Mouse (Mus musculus): ENCODE data around the gene Smndc1. TPM values are rescaled to one million over a fixed set of nuclear protein-coding genes. Genes with fewer than 3 reads are reported as not detected.

Gene Smndc1
- polyA plus RNA-seq, 1 experiment = 30.8 TPM

GRCm38 (mm10) chr19:53422358-53423308, 32.3 kb upstream of the Smndc1 start:
- H3K36me3 ChIP-seq (ENCODE audit: control insufficient read depth, insufficient read depth) = no peaks in the 10 kb centered on the region
- no peak overlapping the region for H3ac ChIP-seq (ENCODE audit: control insufficient read depth, insufficient read length)
- peak overlapping the region; percentile 49 for H3K4me2 ChIP-seq (ENCODE audit: low read depth)
- H3K27me3 ChIP-seq (ENCODE audit: control insufficient read depth, insufficient read depth, insufficient read length) = no peaks in the 10 kb centered on the region
- H3K79me2 ChIP-seq (ENCODE audit: control insufficient read depth, insufficient read depth) = no peaks in the 10 kb centered on the region
- peak overlapping the region; percentile 16 for H3K4me3 ChIP-seq
- TF ChIP-seq POLR2A (IDR thresholded peaks at IDR 0.05; ENCODE audit: insufficient read length, low read depth) (no peak), MYOD1 (IDR thresholded peaks at IDR 0.05; ENCODE audit: control insufficient read depth in 1 of 3, insufficient read length in 2 of 3, low read depth in 2 of 3) (no peak), TCF12 (IDR thresholded peaks at IDR 0.05; ENCODE audit: insufficient read depth, poor library complexity, severe bottlenecking) (no peak), POLR2AphosphoS2 (IDR thresholded peaks at IDR 0.05; ENCODE audit: insufficient read length, low read depth) (no peak), E2F4 (IDR thresholded peaks at IDR 0.05; ENCODE audit: insufficient read depth) (no peak), SRF (IDR thresholded peaks at IDR 0.05; ENCODE audit: control insufficient read depth, insufficient read length, low read depth) (no peak), MAX (IDR thresholded peaks at IDR 0.05; ENCODE audit: low read depth) (no peak), CEBPB (IDR thresholded peaks at IDR 0.05; ENCODE audit: insufficient read depth, poor library complexity, severe bottlenecking) (no peak), TCF3 (IDR thresholded peaks at IDR 0.05; ENCODE audit: insufficient read length, low read depth) (no peak), REST (IDR thresholded peaks at IDR 0.05; ENCODE audit: insufficient read depth, insufficient read length) (no peak), MYOG (IDR thresholded peaks at IDR 0.05; ENCODE audit: control insufficient read depth in 1 of 3, insufficient read depth in 1 of 3, insufficient read length in 2 of 3, low read depth in 2 of 3) (no peak), USF1 (IDR thresholded peaks at IDR 0.05; ENCODE audit: low read depth) (no peak)

DNA sequence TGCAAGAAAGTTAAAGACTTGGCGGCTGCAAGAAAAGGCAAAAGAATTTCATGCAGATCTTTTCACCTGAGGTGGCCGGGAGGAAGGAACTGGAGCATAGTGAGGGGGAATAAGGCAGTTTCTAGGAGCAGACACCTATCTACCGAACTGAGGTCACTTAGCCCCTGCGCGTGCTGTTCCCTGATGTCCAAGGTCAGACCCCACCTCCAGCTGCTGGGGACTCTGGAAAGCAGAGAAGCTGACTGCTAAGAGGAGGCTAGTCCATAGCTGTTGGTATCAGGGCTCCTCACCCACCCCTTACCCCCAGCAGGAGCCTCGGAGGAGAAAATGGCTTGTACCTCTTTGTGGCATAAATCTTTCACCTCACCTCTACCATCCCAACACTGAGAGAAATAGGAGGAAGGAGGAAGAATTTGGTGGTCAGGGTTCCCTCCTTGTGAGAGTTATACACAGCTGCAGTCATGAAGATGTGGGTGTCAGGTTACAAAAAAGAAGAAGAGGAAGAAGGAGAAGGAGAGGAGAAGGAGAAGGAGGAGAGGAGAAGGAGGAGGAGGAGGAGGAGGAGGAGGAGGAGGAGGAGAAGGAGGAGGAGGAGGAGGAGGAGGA, 31.3 kb upstream of the Smndc1 start:
- H3ac ChIP-seq (ENCODE audit: control insufficient read depth, insufficient read length) = no peak overlapping the region
- H3K4me3 ChIP-seq = peak overlapping the region; percentile 16
- H3K27me3 ChIP-seq (ENCODE audit: control insufficient read depth, insufficient read depth, insufficient read length) = no peaks in the 10 kb centered on the region
- no peaks in the 10 kb centered on the region for H3K36me3 ChIP-seq (ENCODE audit: control insufficient read depth, insufficient read depth)
- no peaks in the 10 kb centered on the region for H3K79me2 ChIP-seq (ENCODE audit: control insufficient read depth, insufficient read depth)
- TF ChIP-seq MYOG (IDR thresholded peaks at IDR 0.05; ENCODE audit: control insufficient read depth in 1 of 3, insufficient read depth in 1 of 3, insufficient read length in 2 of 3, low read depth in 2 of 3) (no peak), MYOD1 (IDR thresholded peaks at IDR 0.05; ENCODE audit: control insufficient read depth in 1 of 3, insufficient read length in 2 of 3, low read depth in 2 of 3) (no peak)
- peak overlapping the region; percentile 96 for H3K4me2 ChIP-seq (ENCODE audit: low read depth)

DNA sequence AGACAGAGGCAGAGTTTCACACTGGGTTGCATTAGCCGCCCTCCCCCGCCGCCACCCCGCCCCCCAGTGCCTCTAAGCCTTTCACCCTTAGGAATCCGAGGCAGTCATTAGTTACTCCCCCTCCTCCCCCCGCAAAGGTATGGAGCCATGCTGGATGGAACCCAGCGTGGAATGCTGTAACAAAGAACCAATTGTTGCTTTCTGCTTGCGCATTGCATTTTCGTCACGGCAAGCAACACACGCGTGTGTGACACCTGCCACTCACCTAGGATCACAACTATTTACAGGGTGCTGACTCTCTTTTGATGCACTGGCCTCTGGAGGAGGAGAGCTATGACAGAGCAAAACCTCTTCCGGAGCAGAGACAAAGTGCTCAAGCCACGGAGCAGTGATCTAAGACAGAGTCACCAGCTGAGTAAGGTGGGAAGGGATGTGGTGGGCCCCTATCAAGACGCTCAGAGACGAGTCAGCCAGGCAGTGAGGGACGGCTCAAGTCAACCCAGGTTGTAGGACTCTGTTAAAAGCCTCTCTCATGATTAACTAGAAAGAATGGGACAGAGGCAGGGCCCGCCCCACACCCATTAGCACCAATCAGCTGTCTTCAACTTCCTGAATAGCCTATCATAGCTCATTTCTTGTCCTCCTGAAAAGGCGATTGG, 30.7 kb upstream of the Smndc1 start:
- Histone ChIP-seq H3K36me3 (ENCODE audit: control insufficient read depth, insufficient read depth) (no peaks in the 10 kb centered on the region), H3K27me3 (ENCODE audit: control insufficient read depth, insufficient read depth, insufficient read length) (no peaks in the 10 kb centered on the region), H3ac (ENCODE audit: control insufficient read depth, insufficient read length) (no peak overlapping the region), H3K4me3 (peak overlapping the region; percentile 16), H3K79me2 (ENCODE audit: control insufficient read depth, insufficient read depth) (no peaks in the 10 kb centered on the region), H3K4me2 (ENCODE audit: low read depth) (peak overlapping the region; percentile 96)
- TF ChIP-seq MYOG (IDR thresholded peaks at IDR 0.05; ENCODE audit: control insufficient read depth in 1 of 3, insufficient read depth in 1 of 3, insufficient read length in 2 of 3, low read depth in 2 of 3) (no peak), POLR2A (IDR thresholded peaks at IDR 0.05; ENCODE audit: insufficient read length, low read depth) (peak; percentile 27)

GRCm38 (mm10) chr19:53419834-53420233, 29.5 kb upstream of the Smndc1 start:
- TF ChIP-seq POLR2AphosphoS2 (IDR thresholded peaks at IDR 0.05; ENCODE audit: insufficient read length, low read depth) = no peak
- H3ac ChIP-seq (ENCODE audit: control insufficient read depth, insufficient read length) = no peak overlapping the region
- no peaks in the 10 kb centered on the region for H3K27me3 ChIP-seq (ENCODE audit: control insufficient read depth, insufficient read depth, insufficient read length)
- no peak overlapping the region for H3K4me2 ChIP-seq (ENCODE audit: low read depth)
- no peak overlapping the region for H3K4me3 ChIP-seq
- H3K36me3 ChIP-seq (ENCODE audit: control insufficient read depth, insufficient read depth) = no peaks in the 10 kb centered on the region
- H3K79me2 ChIP-seq (ENCODE audit: control insufficient read depth, insufficient read depth) = no peaks in the 10 kb centered on the region

DNA sequence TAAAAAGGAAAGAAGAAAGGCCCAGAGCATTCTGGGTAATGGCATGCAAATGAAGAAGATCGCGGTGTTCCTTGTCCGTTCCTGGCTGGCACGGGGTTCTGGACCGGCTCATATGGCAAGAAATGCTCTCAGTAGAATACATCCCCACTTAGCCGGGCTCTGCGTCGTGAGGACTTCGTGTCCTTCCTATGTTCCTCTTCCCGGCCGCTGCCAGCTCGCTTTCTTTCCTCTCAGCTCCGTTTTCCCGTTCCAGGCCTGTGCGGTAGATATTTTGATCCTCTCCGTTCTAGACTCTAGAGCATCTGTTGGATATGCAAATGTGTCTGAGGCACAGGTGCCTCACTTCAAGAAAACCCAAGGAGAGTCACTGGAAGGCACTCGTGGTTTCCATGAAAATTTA, 24.8 kb upstream of the Smndc1 start:
- Histone ChIP-seq H3K4me2 (ENCODE audit: low read depth) (no peak overlapping the region), H3K36me3 (ENCODE audit: control insufficient read depth, insufficient read depth) (no peaks in the 10 kb centered on the region), H3K27me3 (ENCODE audit: control insufficient read depth, insufficient read depth, insufficient read length) (no peaks in the 10 kb centered on the region), H3ac (ENCODE audit: control insufficient read depth, insufficient read length) (no peak overlapping the region), H3K4me3 (no peak overlapping the region), H3K79me2 (ENCODE audit: control insufficient read depth, insufficient read depth) (no peaks in the 10 kb centered on the region)
- TF ChIP-seq CEBPB (IDR thresholded peaks at IDR 0.05; ENCODE audit: insufficient read depth, poor library complexity, severe bottlenecking) (no peak), MYOD1 (IDR thresholded peaks at IDR 0.05; ENCODE audit: control insufficient read depth in 1 of 3, insufficient read length in 2 of 3, low read depth in 2 of 3) (no peak), TCF3 (IDR thresholded peaks at IDR 0.05; ENCODE audit: insufficient read length, low read depth) (no peak), SRF (IDR thresholded peaks at IDR 0.05; ENCODE audit: control insufficient read depth, insufficient read length, low read depth) (no peak), E2F4 (IDR thresholded peaks at IDR 0.05; ENCODE audit: insufficient read depth) (no peak), TCF12 (IDR thresholded peaks at IDR 0.05; ENCODE audit: insufficient read depth, poor library complexity, severe bottlenecking) (no peak), MAX (IDR thresholded peaks at IDR 0.05; ENCODE audit: low read depth) (no peak), MYOG (IDR thresholded peaks at IDR 0.05; ENCODE audit: control insufficient read depth in 1 of 3, insufficient read depth in 1 of 3, insufficient read length in 2 of 3, low read depth in 2 of 3) (no peak), USF1 (IDR thresholded peaks at IDR 0.05; ENCODE audit: low read depth) (no peak), POLR2AphosphoS2 (IDR thresholded peaks at IDR 0.05; ENCODE audit: insufficient read length, low read depth) (no peak), POLR2A (IDR thresholded peaks at IDR 0.05; ENCODE audit: insufficient read length, low read depth) (no peak), REST (IDR thresholded peaks at IDR 0.05; ENCODE audit: insufficient read depth, insufficient read length) (no peak)

All from myocyte (in vitro differentiated cells).